Mouse (Mus musculus) ES-Bruce4 (cell line): ENCODE results near the gene Cfap126.
"Not testable (repeated sequence)": the region's sequence is repeated elsewhere in the genome, so short reads cannot be mapped to it uniquely, and the experiment has no call there.

ENCODE experiments used
- CTCF ChIP-seq: IDR thresholded peaks from one replicate; pipeline ENCODE4 v1.8.1; 2011; ENCODE audit warnings: low read depth, low read length
- POLR2A ChIP-seq: IDR thresholded peaks from one replicate; pipeline ENCODE4 v1.8.1; 2011; ENCODE audit warnings: low read length; ENCODE audit not compliant: insufficient read depth

GRCm38 (mm10) chr1:171137486-171138155, 23.9 kb downstream of the Cfap126 start:
- not testable (repeated sequence) for TF ChIP-seq CTCF, POLR2A
